Mouse (Mus musculus) MEL (cell line): ENCODE results near the gene Cela1. TPM values are rescaled to one million over a fixed set of nuclear protein-coding genes. Genes with fewer than 3 reads are reported as not detected.

Experiments
- DNase-seq: peaks from one replicate; pipeline ENCODE4 v3.0.0; 2011; ENCODE audit warnings: low read depth, low spot score
- H3K27ac ChIP-seq: 2 replicates; pipeline ENCODE4 v1.5.1; 2012; ENCODE audit warnings: low read depth, mild to moderate bottlenecking, control low read depth, low read length, moderate library complexity; ENCODE audit not compliant: control insufficient read depth
- H3K27me3 ChIP-seq, 2 experiments: fragments of 150-350 bp in 1 of 2; sonication (generic) in 1 of 2; 2 replicates each; pipeline ENCODE4 v1.6.1; 2012; ENCODE audit warnings: low read length in 2 of 2, mild to moderate bottlenecking in 2 of 2, improper control_type of control experiment in 1 of 2, moderate library complexity in 1 of 2; ENCODE audit not compliant: insufficient read depth in 2 of 2, control insufficient read depth in 1 of 2
- H3K36me3 ChIP-seq, 2 experiments: 2 replicates each; pipeline ENCODE4 v1.6.1; 2012 to 2014; ENCODE audit warnings: low read length in 2 of 2, improper control_type of control experiment in 1 of 2, inconsistent platforms in 1 of 2, mild to moderate bottlenecking in 1 of 2; ENCODE audit not compliant: insufficient read depth in 2 of 2, control insufficient read depth in 1 of 2
- H3K4me1 ChIP-seq, 2 experiments: fragments of 150-350 bp in 1 of 2; sonication (generic) in 1 of 2; 2 replicates each; pipeline ENCODE4 v1.6.1; 2012; ENCODE audit warnings: low read length in 2 of 2, improper control_type of control experiment in 1 of 2, mild to moderate bottlenecking in 1 of 2; ENCODE audit not compliant: insufficient read depth in 2 of 2, control insufficient read depth in 1 of 2
- H3K4me3 ChIP-seq, 2 experiments: fragments of 150-350 bp in 1 of 2; sonication (generic) in 1 of 2; 2 replicates each; pipeline ENCODE4 v1.5.1; 2012; ENCODE audit warnings: low read depth in 2 of 2, low read length in 2 of 2, mild to moderate bottlenecking in 2 of 2, moderate library complexity in 2 of 2, control low read depth in 1 of 2, improper control_type of control experiment in 1 of 2; ENCODE audit not compliant: control insufficient read depth in 1 of 2, insufficient read depth in 1 of 2
- H3K79me2 ChIP-seq: 2 replicates; pipeline ENCODE4 v1.6.1; 2012; ENCODE audit warnings: mild to moderate bottlenecking, low read length, moderate library complexity; ENCODE audit not compliant: control insufficient read depth, poor library complexity, insufficient read depth
- H3K9ac ChIP-seq: 2 replicates; pipeline ENCODE4 v1.6.1; 2012; ENCODE audit warnings: low read depth, mild to moderate bottlenecking, control low read depth, low read length, moderate library complexity; ENCODE audit not compliant: control insufficient read depth, poor library complexity, severe bottlenecking
- H3K9me3 ChIP-seq: fragments of 150-350 bp; sonication (generic); replicated peaks from 2 replicates; pipeline ENCODE4 v1.6.1; 2012; ENCODE audit warnings: mild to moderate bottlenecking, low read length, improper control_type of control experiment, moderate library complexity; ENCODE audit not compliant: insufficient read depth
- BHLHE40 ChIP-seq: IDR thresholded peaks from 2 replicates; pipeline ENCODE4 v1.6.1; 2012; ENCODE audit warnings: low read depth, mild to moderate bottlenecking, inconsistent platforms, low read length, improper control_type of control experiment, borderline replicate concordance
- CHD1 ChIP-seq: IDR thresholded peaks from 2 replicates; pipeline ENCODE4 v1.6.1; 2012; ENCODE audit warnings: low read depth, mild to moderate bottlenecking, inconsistent platforms, low read length, improper control_type of control experiment
- CHD2 ChIP-seq: IDR thresholded peaks from 2 replicates; pipeline ENCODE4 v1.6.1; 2011; ENCODE audit warnings: low read length, improper control_type of control experiment
- CTCF ChIP-seq, 3 experiments: IDR thresholded peaks in 2 of 3; conservative IDR thresholded peaks in 1 of 3; 2 replicates each; pipeline ENCODE4 v1.5.1; 2011 to 2012; ENCODE audit warnings: low read length in 3 of 3, low read depth in 2 of 3, mild to moderate bottlenecking in 2 of 3, improper control_type of control experiment in 1 of 3, inconsistent platforms in 1 of 3, mixed read lengths in 1 of 3, moderate library complexity in 1 of 3; ENCODE audit not compliant: control insufficient read depth in 1 of 3, insufficient read depth in 1 of 3, poor library complexity in 1 of 3, severe bottlenecking in 1 of 3
- E2F4 ChIP-seq: IDR thresholded peaks from 2 replicates; pipeline ENCODE4 v1.6.1; 2011; ENCODE audit warnings: low read depth, low read length, improper control_type of control experiment, borderline replicate concordance
- ELF1 ChIP-seq: IDR thresholded peaks from 2 replicates; pipeline ENCODE4 v1.6.1; 2014; ENCODE audit warnings: low read depth, mild to moderate bottlenecking, inconsistent platforms, low read length, improper control_type of control experiment, moderate library complexity
- ETS1 ChIP-seq: IDR thresholded peaks from 2 replicates; pipeline ENCODE4 v1.6.1; 2012; ENCODE audit warnings: low read depth, mild to moderate bottlenecking, inconsistent platforms, low read length, improper control_type of control experiment, moderate library complexity
- GABPA ChIP-seq: IDR thresholded peaks from 2 replicates; pipeline ENCODE4 v1.6.1; 2012; ENCODE audit warnings: low read depth, mild to moderate bottlenecking, inconsistent platforms, low read length, improper control_type of control experiment, moderate library complexity
- GATA1 ChIP-seq: IDR thresholded peaks from 2 replicates; pipeline ENCODE4 v1.6.1; 2011; ENCODE audit warnings: low read depth, low read length, improper control_type of control experiment
- HCFC1 ChIP-seq: IDR thresholded peaks from 2 replicates; pipeline ENCODE4 v1.6.1; 2012; ENCODE audit warnings: low read depth, mild to moderate bottlenecking, inconsistent platforms, low read length, improper control_type of control experiment, moderate library complexity
- JUND ChIP-seq: IDR thresholded peaks from 2 replicates; pipeline ENCODE4 v1.6.1; 2011; ENCODE audit warnings: low read depth, mild to moderate bottlenecking, improper control_type of control experiment, low read length
- KAT2A ChIP-seq: conservative IDR thresholded peaks from 2 replicates; pipeline ENCODE4 v1.6.1; 2012; ENCODE audit warnings: low read depth, low read length, improper control_type of control experiment, inconsistent platforms
- MAFK ChIP-seq: IDR thresholded peaks from 2 replicates; pipeline ENCODE4 v1.6.1; 2011; ENCODE audit warnings: low read depth, mild to moderate bottlenecking, low read length, improper control_type of control experiment, borderline replicate concordance
- MAX ChIP-seq: IDR thresholded peaks from 2 replicates; pipeline ENCODE4 v1.6.1; 2011; ENCODE audit warnings: low read length, improper control_type of control experiment
- MAZ ChIP-seq: IDR thresholded peaks from 2 replicates; pipeline ENCODE4 v1.6.1; 2012; ENCODE audit warnings: low read depth, mild to moderate bottlenecking, inconsistent platforms, low read length, improper control_type of control experiment
- MEF2A ChIP-seq: IDR thresholded peaks from 2 replicates; pipeline ENCODE4 v1.6.1; 2014; ENCODE audit warnings: low read depth, mild to moderate bottlenecking, inconsistent platforms, low read length, improper control_type of control experiment; ENCODE audit not compliant: poor library complexity, insufficient replicate concordance, severe bottlenecking; ENCODE audit errors: extremely low read depth
- MXI1 ChIP-seq: IDR thresholded peaks from 2 replicates; pipeline ENCODE4 v1.6.1; 2011; ENCODE audit warnings: mild to moderate bottlenecking, low read depth, low read length, improper control_type of control experiment
- MYB ChIP-seq: IDR thresholded peaks from 2 replicates; pipeline ENCODE4 v1.6.1; 2011; ENCODE audit warnings: mild to moderate bottlenecking, low read depth, low read length, improper control_type of control experiment
- MYC ChIP-seq: IDR thresholded peaks from 2 replicates; pipeline ENCODE4 v1.6.1; 2011; ENCODE audit warnings: low read depth, mild to moderate bottlenecking, low read length, improper control_type of control experiment, moderate library complexity
- NELFE ChIP-seq: IDR thresholded peaks from 2 replicates; pipeline ENCODE4 v1.6.1; 2011; ENCODE audit warnings: low read depth, low read length, improper control_type of control experiment
- NRF1 ChIP-seq: IDR thresholded peaks from 2 replicates; pipeline ENCODE4 v1.6.1; 2014; ENCODE audit warnings: low read depth, mild to moderate bottlenecking, inconsistent platforms, low read length, improper control_type of control experiment, moderate library complexity; ENCODE audit not compliant: poor library complexity, insufficient read depth, severe bottlenecking
- POLR2A ChIP-seq, 2 experiments: IDR thresholded peaks; 2 replicates each; pipeline ENCODE4 v1.6.1; 2011 to 2012; ENCODE audit warnings: low read length in 2 of 2, mild to moderate bottlenecking in 2 of 2, control low read depth in 1 of 2, improper control_type of control experiment in 1 of 2, low read depth in 1 of 2, moderate library complexity in 1 of 2; ENCODE audit not compliant: control insufficient read depth in 1 of 2, insufficient read depth in 1 of 2, poor library complexity in 1 of 2
- POLR2AphosphoS2 ChIP-seq: IDR thresholded peaks from 2 replicates; pipeline ENCODE4 v1.6.1; 2011; ENCODE audit warnings: low read length, improper control_type of control experiment
- POLR2AphosphoS5 ChIP-seq: IDR thresholded peaks from 2 replicates; pipeline ENCODE4 v1.6.1; 2012; ENCODE audit warnings: low read depth, borderline replicate concordance, mild to moderate bottlenecking, inconsistent platforms, low read length, moderate library complexity, mixed read lengths
- RAD21 ChIP-seq: IDR thresholded peaks from 2 replicates; pipeline ENCODE4 v1.6.1; 2011; ENCODE audit warnings: mild to moderate bottlenecking, low read depth, low read length, improper control_type of control experiment
- RCOR1 ChIP-seq: IDR thresholded peaks from 2 replicates; pipeline ENCODE4 v1.6.1; 2012; ENCODE audit warnings: low read depth, mild to moderate bottlenecking, inconsistent platforms, low read length, improper control_type of control experiment
- SIN3A ChIP-seq: IDR thresholded peaks from 2 replicates; pipeline ENCODE4 v1.6.1; 2012; ENCODE audit warnings: low read length, improper control_type of control experiment, inconsistent platforms
- SMC3 ChIP-seq: IDR thresholded peaks from 2 replicates; pipeline ENCODE4 v1.6.1; 2011; ENCODE audit warnings: low read depth, low read length, improper control_type of control experiment
- TAL1 ChIP-seq: IDR thresholded peaks from 2 replicates; pipeline ENCODE4 v1.6.1; 2012; ENCODE audit warnings: mild to moderate bottlenecking, inconsistent platforms, low read length, moderate library complexity, mixed read lengths
- TBP ChIP-seq: IDR thresholded peaks from 2 replicates; pipeline ENCODE4 v1.8.0; 2011; ENCODE audit warnings: low read depth, low read length, improper control_type of control experiment
- TCF12 ChIP-seq: IDR thresholded peaks from 2 replicates; pipeline ENCODE4 v1.6.1; 2014; ENCODE audit warnings: low read depth, mild to moderate bottlenecking, inconsistent platforms, low read length, improper control_type of control experiment, moderate library complexity
- UBTF ChIP-seq: IDR thresholded peaks from 2 replicates; pipeline ENCODE4 v1.6.1; 2012; ENCODE audit warnings: low read depth, mild to moderate bottlenecking, inconsistent platforms, low read length, improper control_type of control experiment, moderate library complexity, borderline replicate concordance; ENCODE audit not compliant: insufficient read depth
- USF1 ChIP-seq: IDR thresholded peaks from 2 replicates; pipeline ENCODE4 v1.6.1; 2014; ENCODE audit warnings: low read depth, mild to moderate bottlenecking, inconsistent platforms, low read length, improper control_type of control experiment, moderate library complexity
- USF2 ChIP-seq, 2 experiments: IDR thresholded peaks; 2 replicates each; pipeline ENCODE4 v1.6.1; 2011 to 2012; ENCODE audit warnings: improper control_type of control experiment in 2 of 2, low read length in 2 of 2, borderline replicate concordance in 1 of 2, inconsistent platforms in 1 of 2, low read depth in 1 of 2, mild to moderate bottlenecking in 1 of 2; ENCODE audit not compliant: insufficient read depth in 1 of 2
- ZC3H11A ChIP-seq: IDR thresholded peaks from 2 replicates; pipeline ENCODE4 v1.6.1; 2012; ENCODE audit warnings: low read depth, mild to moderate bottlenecking, inconsistent platforms, low read length, improper control_type of control experiment
- ZKSCAN1 ChIP-seq: IDR thresholded peaks from 2 replicates; pipeline ENCODE4 v1.6.1; 2012; ENCODE audit warnings: low read depth, mild to moderate bottlenecking, inconsistent platforms, low read length, improper control_type of control experiment, moderate library complexity
- ZMIZ1 ChIP-seq: IDR thresholded peaks from 2 replicates; pipeline ENCODE4 v1.6.1; 2012; ENCODE audit warnings: low read depth, mild to moderate bottlenecking, inconsistent platforms, low read length, improper control_type of control experiment, moderate library complexity
- ZNF384 ChIP-seq: IDR thresholded peaks from 2 replicates; pipeline ENCODE4 v1.6.1; 2012; ENCODE audit warnings: low read depth, mild to moderate bottlenecking, inconsistent platforms, low read length, improper control_type of control experiment
- polyA plus RNA-seq, 2 experiments: library from polyadenylated mRNA; stranded (reverse) in 1 of 2; unstranded in 1 of 2; fragments of >175 nt in 1 of 2; fragments of >200 nt in 1 of 2; gene quantifications; 2 replicates each; pipeline versions ENCODE4 v1.2.1 to v1.2.4; 2012; ENCODE audit warnings: low replicate concordance in 2 of 2, low read depth in 1 of 2; ENCODE audit not compliant: insufficient read length in 2 of 2, insufficient read depth in 1 of 2, missing spikeins in 1 of 2
- total RNA-seq: library from RNA; depleted of rRNA; stranded (reverse); fragments of 300-350 nt; gene quantifications from 2 replicates; pipeline ENCODE4 v1.2.3, GENCODE M21; 2012

Cela1 gene
- total and polyA plus RNA-seq, 3 experiments, result 51.4 to 60.3 TPM; not detected in 1

- peaks cover 2 to 10% of the 10 kb centered on the region in 2 experiments; a peak in 2 of 4 replicates for H3K36me3 ChIP-seq
- H3K4me3 ChIP-seq, result peak overlapping the region; percentile 70 to 92
- no peaks in the 10 kb centered on the region for H3K27me3 ChIP-seq
- no peaks in the 10 kb centered on the region for H3K9me3 ChIP-seq
- H3K27ac ChIP-seq, result no peak overlapping the region
- peaks cover 5 to 19% of the 10 kb centered on the region in 2 experiments for H3K4me1 ChIP-seq
- DNase-seq, result peak; percentile 72
- H3K79me2 ChIP-seq, result peaks cover 1% of the 10 kb centered on the region
- H3K9ac ChIP-seq, result peak overlapping the region; percentile 78
- peak; percentile 82 for TF ChIP-seq SIN3A
- no peak for TF ChIP-seq POLR2A (IDR thresholded peaks at IDR 0.05; ENCODE audit: control insufficient read depth in 1 of 2, insufficient read depth in 1 of 2, low read depth in 1 of 2, low read length in 2 of 2, poor library complexity in 1 of 2)
- 0 out of 2 replicates have a peak, but pooled peaks have one; percentile 33 for TF ChIP-seq HCFC1
- TF ChIP-seq NRF1, result no peak
- 0 out of 2 replicates have a peak, but pooled peaks have one; percentile 20 for TF ChIP-seq ZMIZ1
- TF ChIP-seq MAX, result peak; percentile 58
- no peak for TF ChIP-seq CTCF (IDR thresholded peaks at IDR 0.05 in 2 of 3, conservative IDR thresholded peaks at IDR 0.05 in 1 of 3; ENCODE audit: control insufficient read depth in 1 of 3, insufficient read depth in 1 of 3, low read depth in 2 of 3, low read length in 3 of 3, poor library complexity in 1 of 3, severe bottlenecking in 1 of 3)
- no peak for TF ChIP-seq USF2 (IDR thresholded peaks at IDR 0.05; ENCODE audit: borderline replicate concordance in 1 of 2, insufficient read depth in 1 of 2, low read depth in 1 of 2, low read length in 2 of 2)
- no peak for TF ChIP-seq MAFK
- TF ChIP-seq TBP, result no peak
- TF ChIP-seq MEF2A, result no peak
- no peak for TF ChIP-seq CHD1
- TF ChIP-seq NELFE, result no peak
- TF ChIP-seq RAD21, result no peak
- TF ChIP-seq POLR2AphosphoS5, result no peak
- TF ChIP-seq ETS1, result 0 out of 2 replicates have a peak, but pooled peaks have one; percentile 7
- TF ChIP-seq ZC3H11A, result no peak
- no peak for TF ChIP-seq ZKSCAN1
- peak; percentile 69 for TF ChIP-seq MXI1
- no peak for TF ChIP-seq GATA1
- no peak for TF ChIP-seq BHLHE40
- TF ChIP-seq ELF1, result peak; percentile 80
- no peak for TF ChIP-seq E2F4
- peak; percentile 71; the same call in 1 of the 2 replicates for TF ChIP-seq MAZ
- no peak for TF ChIP-seq SMC3
- TF ChIP-seq KAT2A, result no peak
- TF ChIP-seq RCOR1, result no peak
- no peak for TF ChIP-seq CHD2
- TF ChIP-seq USF1, result peak; percentile 44; the same call in 1 of the 2 replicates
- TF ChIP-seq MYC, result peak; percentile 58; the same call in 1 of the 2 replicates
- peak; percentile 25; the same call in 1 of the 2 replicates for TF ChIP-seq TCF12
- no peak for TF ChIP-seq UBTF
- no peak for TF ChIP-seq MYB
- no peak for TF ChIP-seq ZNF384
- no peak for TF ChIP-seq GABPA
- TF ChIP-seq TAL1, result no peak
- TF ChIP-seq JUND, result no peak
- TF ChIP-seq POLR2AphosphoS2, result no peak
Measured at GRCm38 (mm10) chr15:100728586-100728985, 40.9 kb upstream of the Cela1 start.
